In the genomic region with DNA sequence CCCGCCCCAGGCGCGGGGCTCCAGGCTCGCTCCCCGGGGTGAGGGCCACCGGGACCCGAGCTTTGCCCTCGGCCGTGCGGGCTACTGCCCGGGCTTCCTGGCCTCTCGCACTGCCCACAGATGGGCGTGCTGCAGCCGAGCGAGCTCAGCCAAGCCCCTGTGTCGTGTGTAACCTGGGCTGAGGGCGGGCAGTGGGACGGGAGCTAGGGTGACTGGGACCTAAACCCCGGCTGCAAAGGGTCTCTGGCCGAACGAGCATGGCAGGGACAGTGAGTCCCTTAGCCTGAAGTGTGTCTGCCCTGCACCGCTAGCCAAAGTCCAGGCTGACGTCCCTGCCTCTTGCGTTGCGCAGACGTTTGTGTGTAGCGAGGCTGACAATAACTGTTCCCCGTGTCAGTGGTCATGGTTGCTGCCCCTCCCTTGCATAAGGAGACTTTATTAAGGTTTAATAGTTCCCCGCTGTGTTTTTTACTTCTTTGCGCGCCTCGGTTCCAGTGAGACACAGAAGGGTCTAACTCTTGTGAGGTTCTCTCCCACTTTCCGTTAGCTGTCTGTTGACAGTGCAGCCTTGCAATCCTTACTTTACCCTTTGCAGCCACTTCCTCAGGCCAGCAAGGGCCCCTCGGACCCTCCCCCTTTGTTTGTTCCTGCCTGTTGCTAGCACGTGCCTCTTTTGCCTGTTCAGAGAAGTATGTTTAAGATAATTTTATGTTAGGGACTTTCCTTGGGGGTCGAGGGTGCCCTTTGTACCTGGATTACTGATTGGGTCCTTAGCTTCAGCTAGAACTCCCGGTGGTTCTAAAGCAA, we compare ENCODE assay signal across 8 mouse cellular contexts. TPM values are rescaled to one million over a fixed set of nuclear protein-coding genes. Genes with fewer than 3 reads are reported as not detected.
A peak's percentile ranks its signal among the peaks of the same experiment; 100 is the strongest.
DNase-seq lines count a peak whose midpoint lies in the region; ATAC-seq lines count a peak whose summit lies in the region.

No protein-coding gene starts in this region.

- peak; percentile 5; the same call in 1 of the 2 replicates for ATAC-seq in frontal cortex, adult (ENCODE audit: low TSS enrichment)
- no peak; the same call in 1 of the 2 replicates for ATAC-seq in embryonic facial prominence, embryonic 15.5 days (ENCODE audit: insufficient number of reproducible peaks, low FRiP score, low TSS enrichment, low read depth)
- ATAC-seq in intestine, embryonic 16.5 days: peak; percentile 55; the same call in 1 of the 2 replicates

- H3K27ac ChIP-seq in embryonic facial prominence, embryonic 15.5 days (replicated peaks): peak overlapping the region; percentile 88
- peak overlapping the region; percentile 97 for H3K27ac ChIP-seq in intestine, embryonic 16.5 days (ENCODE audit: low read length)
- H3K27ac ChIP-seq in midbrain, embryonic 10.5 days (replicated peaks): peak overlapping the region; percentile 94

- H3K9me3 ChIP-seq in embryonic facial prominence, embryonic 15.5 days (replicated peaks): no peaks in the 10 kb centered on the region
- H3K9me3 ChIP-seq in intestine, embryonic 16.5 days (ENCODE audit: control insufficient read depth, low read length): no peaks in the 10 kb centered on the region
- no peaks in the 10 kb centered on the region for H3K9me3 ChIP-seq in midbrain, embryonic 10.5 days (replicated peaks)

- peaks cover 36% of the 10 kb centered on the region for H3K36me3 ChIP-seq in embryonic facial prominence, embryonic 15.5 days
- H3K36me3 ChIP-seq in intestine, embryonic 16.5 days (ENCODE audit: control insufficient read depth, insufficient read depth, low read length): peaks cover 5% of the 10 kb centered on the region
- peaks cover 38% of the 10 kb centered on the region for H3K36me3 ChIP-seq in midbrain, embryonic 10.5 days

- peaks cover 13% of the 10 kb centered on the region for H3K4me1 ChIP-seq in embryonic facial prominence, embryonic 15.5 days
- H3K4me1 ChIP-seq in intestine, embryonic 16.5 days (ENCODE audit: control insufficient read depth, insufficient read depth, low read length): peaks cover 9% of the 10 kb centered on the region; the same call in 1 of the 2 replicates
- peaks cover 19% of the 10 kb centered on the region for H3K4me1 ChIP-seq in midbrain, embryonic 10.5 days

- peak overlapping the region; percentile 75 for H3K4me3 ChIP-seq in embryonic facial prominence, embryonic 15.5 days (replicated peaks)
- H3K4me3 ChIP-seq in intestine, embryonic 16.5 days (ENCODE audit: low read length): peak overlapping the region; percentile 85
- peak overlapping the region; percentile 90 for H3K4me3 ChIP-seq in midbrain, embryonic 10.5 days

- DNase-seq in frontal cortex, postnatal 14 days (ENCODE audit: low spot score in 2 of 2): no peak
- DNase-seq in 416B (ENCODE audit: low read depth): peak; percentile 60
- peak; percentile 66 for DNase-seq in midbrain, embryonic 10.5 days (ENCODE audit: low spot score)
- DNase-seq in adrenal gland, postnatal 14 days: no peak
- no peak for DNase-seq in left cerebral cortex, adult 9 months (ENCODE audit: low spot score in 2 of 2)

- under 1% methylated on average over 37 of the region's 37 CpGs for WGBS in embryonic facial prominence, embryonic 15.5 days
- WGBS in intestine, embryonic 16.5 days: under 1% methylated on average over 37 of the region's 37 CpGs
- WGBS in midbrain, embryonic 10.5 days: under 1% methylated on average over 37 of the region's 37 CpGs

- peak overlapping the region; percentile 67 for H3K4me2 ChIP-seq in embryonic facial prominence, embryonic 15.5 days (replicated peaks)
- peak overlapping the region; percentile 53 for H3K4me2 ChIP-seq in intestine, embryonic 16.5 days (ENCODE audit: low read depth, low read length)

- peak overlapping the region; percentile 76 for H3K9ac ChIP-seq in embryonic facial prominence, embryonic 15.5 days
- H3K9ac ChIP-seq in intestine, embryonic 16.5 days (ENCODE audit: low read depth, low read length): peak overlapping the region; percentile 93

- peaks cover 9% of the 10 kb centered on the region; the same call in 1 of the 2 replicates for H3K27me3 ChIP-seq in embryonic facial prominence, embryonic 15.5 days
- no peaks in the 10 kb centered on the region for H3K27me3 ChIP-seq in intestine, embryonic 16.5 days (replicated peaks; ENCODE audit: control insufficient read depth, insufficient read depth, low read length)
- peaks cover 20% of the 10 kb centered on the region for H3K27me3 ChIP-seq in midbrain, embryonic 10.5 days (ENCODE audit: low read depth, poor library complexity, severe bottlenecking)

RNA-seq across cellular contexts. Expression of a gene that starts 0.6 kb away (rescaled TPM):
- polyA plus RNA-seq in embryonic facial prominence, embryonic 15.5 days (2015; fragmentation: Nextera tagmentation; extraction: Ambion mirVana): 74.7 and 79.0 TPM in 2 replicates
- polyA plus RNA-seq in intestine, embryonic 16.5 days (2015; fragmentation: Nextera tagmentation; extraction: Ambion mirVana): 61.8 and 67.4 TPM in 2 replicates
- 138 and 162 TPM in 2 replicates for polyA plus RNA-seq in midbrain, embryonic 10.5 days (2016; fragmentation: Nextera tagmentation; extraction: Ambion mirVana)
- 19.4 and 19.5 TPM in 2 replicates for total RNA-seq in adrenal gland, postnatal 14 days (2021)

RNA-seq across cellular contexts. Expression of a gene that starts 17.3 kb away (rescaled TPM):
- 12.7 and 15.0 TPM in 2 replicates for polyA plus RNA-seq in embryonic facial prominence, embryonic 15.5 days (2015; fragmentation: Nextera tagmentation; extraction: Ambion mirVana)
- 14.6 and 18.6 TPM in 2 replicates for polyA plus RNA-seq in intestine, embryonic 16.5 days (2015; fragmentation: Nextera tagmentation; extraction: Ambion mirVana)
- polyA plus RNA-seq in midbrain, embryonic 10.5 days (2016; fragmentation: Nextera tagmentation; extraction: Ambion mirVana): 13.1 and 14.3 TPM in 2 replicates
- total RNA-seq in adrenal gland, postnatal 14 days (2021): 4.3 and 7.4 TPM in 2 replicates

RNA-seq across cellular contexts. Expression of a gene that starts 17.3 kb away (rescaled TPM):
- 14.9 and 16.1 TPM in 2 replicates for polyA plus RNA-seq in embryonic facial prominence, embryonic 15.5 days (2015; fragmentation: Nextera tagmentation; extraction: Ambion mirVana)
- polyA plus RNA-seq in intestine, embryonic 16.5 days (2015; fragmentation: Nextera tagmentation; extraction: Ambion mirVana): 9.3 and 10.6 TPM in 2 replicates
- polyA plus RNA-seq in midbrain, embryonic 10.5 days (2016; fragmentation: Nextera tagmentation; extraction: Ambion mirVana): 21.5 and 22.8 TPM in 2 replicates
- 22.3 and 24.8 TPM in 2 replicates for total RNA-seq in adrenal gland, postnatal 14 days (2021)

RNA-seq across cellular contexts. Expression of a gene that starts 53.9 kb away (rescaled TPM):
- polyA plus RNA-seq in embryonic facial prominence, embryonic 15.5 days (2015; fragmentation: Nextera tagmentation; extraction: Ambion mirVana): 21.3 and 23.1 TPM in 2 replicates
- polyA plus RNA-seq in intestine, embryonic 16.5 days (2015; fragmentation: Nextera tagmentation; extraction: Ambion mirVana): 10.1 and 15.2 TPM in 2 replicates
- polyA plus RNA-seq in midbrain, embryonic 10.5 days (2016; fragmentation: Nextera tagmentation; extraction: Ambion mirVana): 21.3 and 23.0 TPM in 2 replicates
- total RNA-seq in adrenal gland, postnatal 14 days (2021): 39.8 and 44.3 TPM in 2 replicates

Comparison
In these comparisons a context has a peak if more than half of its experiments do, and no peak if none do; other contexts are left out.
1. DNase-seq: peak in 416B (single experiment) and midbrain, embryonic 10.5 days (single experiment); none in frontal cortex, postnatal 14 days (0 of 2), adrenal gland, postnatal 14 days (single experiment) and left cerebral cortex, adult 9 months (0 of 2).
2. Peak in every context shown above with its lines, with median percentiles within 50 percentile points of each other: H3K27ac ChIP-seq and H3K4me3 ChIP-seq.